Mouse (Mus musculus) embryo, embryonic 9.5 days (tissue): ENCODE results near the gene Kifap3.

Experiments
- DNase-seq: peaks from one replicate; pipeline ENCODE4 v3.0.0-alpha.2; 2017; ENCODE audit errors: extremely low spot score

The Kifap3 gene

DNA sequence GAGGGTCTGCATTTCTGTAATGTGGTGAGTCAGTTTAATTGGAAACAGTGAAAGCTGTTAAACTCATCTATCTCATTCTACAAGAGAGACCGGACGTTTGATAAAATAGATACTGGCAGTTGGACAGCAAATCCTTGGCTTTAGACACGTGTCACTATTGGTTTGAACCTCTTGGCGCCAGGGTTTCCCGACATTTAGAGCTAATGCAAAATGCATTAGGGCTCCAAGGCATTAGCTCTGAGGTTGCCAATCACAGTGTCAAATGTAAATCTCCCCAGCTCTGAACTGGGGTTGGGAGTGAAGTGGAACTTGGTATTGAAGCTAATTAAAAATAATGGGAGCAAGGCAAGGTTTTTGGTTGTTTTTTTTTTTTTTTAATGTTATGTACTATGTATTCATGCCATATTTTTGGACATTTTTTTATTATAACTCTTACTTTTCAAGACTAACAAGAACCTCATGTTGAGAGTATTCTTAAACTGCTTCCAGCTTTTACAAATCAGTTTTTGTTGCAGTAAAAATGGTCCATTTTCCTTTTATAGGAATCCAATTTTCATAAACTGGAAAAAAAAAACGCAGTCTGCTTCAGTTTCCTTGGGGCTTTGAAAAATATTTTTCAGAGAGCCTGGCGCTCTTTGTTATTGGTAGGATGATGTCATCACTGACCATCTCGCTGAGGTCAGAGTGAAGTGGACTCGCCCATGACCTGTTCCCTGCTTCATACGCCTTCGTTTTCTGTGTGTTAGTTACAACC, 114.6 kb downstream of the Kifap3 start:
- no peak for DNase-seq

GRCm38 (mm10) chr1:163898291-163898764, 118.9 kb downstream of the Kifap3 start:
- DNase-seq = peak; percentile 16

DNA sequence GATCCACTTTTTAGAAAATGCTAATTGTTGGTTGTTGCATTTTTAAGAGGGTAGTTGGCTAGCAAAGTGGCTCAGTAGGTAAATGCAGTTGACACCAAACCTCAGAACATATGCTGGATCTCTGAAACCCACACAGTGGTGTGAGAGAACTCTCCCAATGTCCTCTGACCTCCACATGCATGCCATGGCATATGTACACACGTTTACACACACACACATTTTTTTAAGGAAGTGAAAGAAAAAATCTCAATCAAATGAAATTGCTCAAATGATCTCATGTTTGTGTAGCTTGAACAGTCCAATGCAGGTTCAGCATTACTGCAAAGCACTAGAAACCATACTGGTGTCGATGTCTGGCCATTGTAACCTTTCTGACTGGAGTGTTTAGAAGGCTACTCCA, 120.2 kb downstream of the Kifap3 start:
- DNase-seq = no peak

DNA sequence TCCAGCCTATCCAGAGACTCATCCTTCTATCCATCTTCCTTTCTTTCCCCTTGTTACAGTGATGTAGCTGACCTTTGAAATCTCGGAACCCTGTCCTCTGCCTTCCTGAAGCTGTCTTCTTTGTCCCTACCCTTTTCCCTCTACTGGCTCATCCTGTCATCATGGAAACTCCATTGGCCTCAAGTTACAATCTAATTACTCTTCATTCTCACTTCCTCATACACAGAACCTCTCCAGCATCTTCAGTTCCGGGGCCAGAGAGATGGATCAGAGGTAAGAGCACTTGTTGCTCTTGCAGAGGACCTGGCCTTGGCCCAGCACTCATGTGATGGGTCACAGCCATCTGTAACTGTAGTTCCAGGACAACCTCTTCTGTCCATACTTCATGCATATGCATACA, 120.8 kb downstream of the Kifap3 start:
- no peak for DNase-seq

DNA sequence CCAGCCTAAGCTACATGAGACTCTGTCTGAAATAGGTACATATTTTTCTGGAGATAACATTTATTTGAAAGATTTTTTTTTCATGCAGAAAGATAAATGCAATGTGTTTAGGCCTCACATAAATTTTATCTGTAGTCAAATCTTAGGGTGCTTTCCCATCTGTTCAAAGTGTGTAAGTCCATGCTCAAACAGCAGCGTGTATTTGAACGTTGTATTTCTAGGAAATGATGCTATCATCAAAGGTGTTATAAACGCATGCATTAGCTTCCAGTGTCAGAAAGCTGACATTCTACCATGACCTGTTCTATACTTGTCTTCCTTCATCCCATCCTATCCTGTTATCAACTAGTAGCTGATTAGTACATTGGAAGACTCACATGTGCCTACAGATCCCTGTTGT, 124.0 kb downstream of the Kifap3 start:
- no peak for DNase-seq

DNA sequence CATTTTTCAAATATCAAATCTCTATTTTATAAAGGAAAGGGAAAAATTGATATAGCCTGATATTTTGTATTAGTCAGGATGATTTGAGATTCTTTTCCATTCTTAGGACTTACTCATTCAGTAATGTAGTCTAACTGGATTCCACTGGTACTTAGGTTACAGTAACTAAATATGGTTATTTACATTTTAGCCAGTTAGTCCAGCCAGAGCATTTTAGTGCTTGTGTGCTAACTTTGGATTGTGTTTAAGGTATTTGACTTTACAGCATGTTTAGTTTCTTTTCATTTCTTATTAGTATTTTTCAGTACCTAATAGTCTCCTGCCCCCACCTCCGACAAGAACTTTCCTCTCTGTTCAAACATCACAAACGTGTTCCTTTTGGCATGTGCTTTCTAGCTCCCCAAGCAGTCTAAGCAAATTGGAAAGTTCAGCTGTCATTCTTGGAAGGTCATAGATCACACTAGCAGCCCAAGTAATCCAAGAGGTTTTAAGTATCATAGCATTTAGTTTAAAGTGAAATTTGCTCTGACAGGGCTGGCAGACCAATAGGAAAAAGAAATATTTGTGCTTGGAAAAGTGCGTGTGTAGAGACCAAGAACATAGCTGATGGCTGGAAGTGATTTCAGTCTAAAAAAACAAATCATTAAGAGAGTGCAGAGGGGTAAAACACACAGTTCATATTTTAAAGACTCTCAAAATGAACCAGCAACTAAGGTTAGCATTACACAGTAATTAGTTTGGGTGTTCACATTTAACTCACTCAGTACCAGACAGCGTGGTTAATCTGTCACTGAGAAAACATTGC, 127.8 kb downstream of the Kifap3 start:
- no peak for DNase-seq

GRCm38 (mm10) chr1:163908389-163908788, 129.0 kb downstream of the Kifap3 start:
- no peak for DNase-seq

DNA sequence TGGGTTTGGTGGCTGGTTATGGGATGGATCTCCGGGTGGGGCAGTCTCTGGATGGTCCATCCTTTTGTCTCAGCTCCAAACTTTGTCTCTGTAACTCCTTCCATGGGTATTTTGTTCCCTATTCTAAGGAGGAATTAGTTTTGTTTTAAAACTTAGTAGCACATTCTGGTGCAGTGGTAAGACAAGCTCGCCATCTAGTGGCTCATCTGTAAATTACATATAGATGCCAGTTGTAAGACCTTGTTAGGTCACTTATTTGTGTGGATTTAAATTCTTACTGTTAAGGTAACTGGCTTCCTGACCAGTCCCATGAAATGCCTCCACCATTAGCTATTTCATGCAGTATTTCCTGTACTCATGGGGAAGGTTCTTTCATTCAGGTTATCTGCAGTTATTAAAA, 131.0 kb downstream of the Kifap3 start:
- peak; percentile 52 for DNase-seq

GRCm38 (mm10) chr1:163910785-163911184, 131.4 kb downstream of the Kifap3 start:
- DNase-seq = no peak

DNA sequence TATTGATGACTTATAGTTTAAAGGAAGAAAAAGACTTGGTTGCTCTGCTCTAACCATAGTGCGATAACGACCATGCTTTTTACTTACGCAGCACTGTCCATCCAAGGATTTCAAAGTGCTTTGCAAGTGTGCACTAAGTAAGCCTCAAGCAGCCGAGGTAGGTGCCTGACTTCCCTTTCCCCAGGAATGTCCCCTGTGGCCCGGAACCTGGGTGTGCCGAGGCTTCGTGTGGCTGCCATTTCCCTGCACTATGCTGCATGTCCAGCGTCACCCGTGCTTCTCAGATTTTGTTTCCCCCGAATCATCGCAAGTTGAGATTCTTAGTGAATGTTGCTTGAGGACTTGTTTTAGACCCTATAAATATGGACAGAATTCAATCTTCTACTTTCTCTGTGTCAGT, 132.6 kb downstream of the Kifap3 start:
- no peak for DNase-seq

DNA sequence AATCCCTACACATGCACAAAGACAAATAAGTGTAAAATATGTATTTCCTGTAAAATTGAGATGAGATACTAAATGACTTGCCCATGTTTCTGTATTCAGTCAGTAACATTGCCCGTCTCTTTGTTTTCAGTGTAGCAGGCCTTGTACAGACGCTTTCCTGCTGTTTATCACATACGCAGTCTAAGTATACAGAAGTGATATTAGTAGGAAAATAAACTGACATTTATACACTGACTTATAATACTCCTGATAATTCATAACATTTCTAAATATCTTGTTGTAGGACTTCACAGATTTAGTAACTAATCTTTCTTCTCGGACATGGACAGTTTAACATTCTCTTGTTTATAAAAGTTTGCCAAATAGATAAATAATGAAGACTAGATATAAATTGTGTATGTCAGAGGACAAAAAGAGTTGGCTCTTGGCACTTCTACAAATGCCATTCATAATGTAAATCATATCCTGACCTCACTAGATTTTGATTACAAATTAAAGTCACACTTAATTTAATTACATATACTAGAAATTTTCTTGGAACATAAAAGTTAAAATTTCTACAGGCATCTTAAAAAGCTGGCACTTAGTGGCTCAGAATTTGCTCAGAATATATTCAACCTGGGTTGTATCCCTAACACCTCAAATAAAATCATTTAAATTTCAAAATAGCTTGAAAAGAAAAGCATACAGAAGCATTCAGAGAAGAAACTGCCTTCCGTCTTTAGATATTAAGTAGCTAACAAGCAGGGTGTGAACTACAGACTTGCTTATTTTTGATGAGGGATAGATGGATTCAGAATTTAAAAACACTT, 138.2 kb downstream of the Kifap3 start:
- DNase-seq = no peak

- DNase-seq = no peak
These were observed 144.7 kb downstream of the Kifap3 start for GRCm38 (mm10) chr1:163924093-163924492.

DNA sequence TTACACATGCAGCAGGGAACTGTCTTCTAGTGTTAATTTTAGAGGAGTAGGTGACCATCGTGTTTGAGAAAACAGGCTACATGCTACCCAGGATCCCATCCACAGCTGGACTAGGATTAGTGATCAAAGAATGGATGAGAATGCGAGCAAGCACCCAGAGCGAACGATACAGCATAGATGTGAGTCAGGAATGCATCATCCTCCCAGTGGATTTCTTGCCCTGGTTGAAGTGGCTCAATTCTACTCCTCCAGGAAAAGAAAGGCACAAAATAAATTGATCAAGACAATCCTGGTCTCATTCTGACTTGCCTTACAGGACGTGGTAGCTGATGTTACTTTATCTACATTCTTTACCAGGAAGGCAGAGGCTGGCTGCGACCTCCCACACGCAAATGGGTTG, 149.5 kb downstream of the Kifap3 start, which contains the start of gene Scyl3:
Gene Scyl3, plus strand, starts transcription at position 255 of the 400 bp plus-strand sequence.
- no peak for DNase-seq

GRCm38 (mm10) chr1:163929636-163930457, 150.5 kb downstream of the Kifap3 start:
- DNase-seq = peak; percentile 89

GRCm38 (mm10) chr1:163930458-163930794, 151.0 kb downstream of the Kifap3 start:
- DNase-seq = no peak

GRCm38 (mm10) chr1:163931801-163932200, 152.4 kb downstream of the Kifap3 start:
- no peak for DNase-seq

DNA sequence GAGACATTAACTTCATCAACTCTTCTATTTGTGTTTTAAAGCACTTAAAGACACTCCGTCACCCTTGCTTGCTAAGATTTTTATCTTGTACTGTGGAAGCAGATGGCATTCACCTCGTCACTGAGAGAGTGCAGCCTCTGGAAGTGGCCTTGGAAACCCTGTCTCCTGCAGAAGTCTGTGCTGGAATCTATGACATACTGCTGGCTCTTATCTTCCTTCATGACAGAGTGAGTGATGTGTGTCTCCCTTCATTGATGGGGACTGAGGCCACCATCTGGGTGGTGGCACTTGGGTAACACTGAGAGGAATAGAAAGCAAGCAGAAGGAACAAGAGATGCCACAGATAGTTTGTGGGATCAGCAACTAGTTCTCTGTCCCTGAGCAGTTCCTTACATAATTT, 155.2 kb downstream of the Kifap3 start:
- DNase-seq = no peak

- no peak for DNase-seq
These were observed 162.7 kb downstream of the Kifap3 start for GRCm38 (mm10) chr1:163942056-163942455.

GRCm38 (mm10) chr1:163953396-163953795, 174.0 kb downstream of the Kifap3 start:
- DNase-seq = no peak

DNA sequence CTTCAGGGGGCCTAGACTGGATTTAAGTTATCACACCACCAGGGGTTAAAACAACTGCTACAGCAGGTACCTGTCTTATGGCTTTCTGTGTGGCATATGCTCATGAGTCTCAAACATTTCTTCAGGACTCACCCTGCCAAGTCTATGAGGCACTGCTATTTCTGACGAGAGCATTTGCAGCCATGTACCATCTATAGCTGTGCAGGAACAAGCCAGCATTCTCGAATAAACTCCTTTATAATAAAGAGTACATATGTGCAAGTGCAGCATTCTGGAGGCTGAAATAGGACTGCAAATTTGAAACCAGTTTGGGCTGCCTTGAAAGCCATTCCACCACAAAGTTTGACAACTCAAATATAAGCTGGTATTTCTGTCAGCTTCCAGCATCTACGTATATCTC, 178.7 kb downstream of the Kifap3 start:
- DNase-seq = no peak

GRCm38 (mm10) chr1:163964008-163964689, 184.8 kb downstream of the Kifap3 start:
- no peak for DNase-seq
